Mouse (Mus musculus): ENCODE results near the gene Rrad. TPM values are rescaled to one million over a fixed set of nuclear protein-coding genes. Genes with fewer than 3 reads are reported as not detected.
"Not testable (repeated sequence)": the region's sequence is repeated elsewhere in the genome, so short reads cannot be mapped to it uniquely, and the experiment has no call there.

Rrad gene
- 4.0 and 5.1 TPM in 2 replicates for polyA plus RNA-seq (2015; fragmentation: Nextera tagmentation; extraction: Ambion mirVana)

GRCm38 (mm10) chr8:104630981-104631663, at the start of gene Rrad:
Gene Rrad (minus strand): TSS chr8:104631327.
- H3K27me3 ChIP-seq (replicated peaks) = peaks cover 8% of the 10 kb centered on the region
- 0 out of 2 replicates have a peak, but pooled peaks cover 8% of the 10 kb centered on the region for H3K36me3 ChIP-seq (replicated peaks)
- H3K4me2 ChIP-seq = peak within 1 kb of the TSS; percentile 61
- H3K9me3 ChIP-seq = no peaks in the 10 kb centered on the region
- ATAC-seq (replicated peaks) = peak; percentile 62
- H3K4me3 ChIP-seq = peak within 1 kb of the TSS; percentile 31
- H3K9ac ChIP-seq = peak within 1 kb of the TSS; percentile 16; the same call in 1 of the 2 replicates
- peak within 1 kb of the TSS; percentile 45 for H3K27ac ChIP-seq
- WGBS = under 1% methylated on average over 28 of the region's 28 CpGs
- H3K4me1 ChIP-seq = peaks cover 12% of the 10 kb centered on the region

- no peak for ATAC-seq (replicated peaks)
- H3K4me3 ChIP-seq = no peak overlapping the region
- H3K36me3 ChIP-seq (replicated peaks) = no peaks in the 10 kb centered on the region
- WGBS = 83% methylated on average over 4 of the region's 4 CpGs
- no peak overlapping the region for H3K9ac ChIP-seq
- no peak overlapping the region for H3K27ac ChIP-seq
- H3K4me2 ChIP-seq = no peak overlapping the region
- no peaks in the 10 kb centered on the region for H3K4me1 ChIP-seq
- H3K27me3 ChIP-seq (replicated peaks) = peaks cover 4% of the 10 kb centered on the region; the same call in 1 of the 2 replicates
- H3K9me3 ChIP-seq = no peaks in the 10 kb centered on the region
These were observed 24.5 kb upstream of the Rrad start for GRCm38 (mm10) chr8:104655614-104656013.

DNA sequence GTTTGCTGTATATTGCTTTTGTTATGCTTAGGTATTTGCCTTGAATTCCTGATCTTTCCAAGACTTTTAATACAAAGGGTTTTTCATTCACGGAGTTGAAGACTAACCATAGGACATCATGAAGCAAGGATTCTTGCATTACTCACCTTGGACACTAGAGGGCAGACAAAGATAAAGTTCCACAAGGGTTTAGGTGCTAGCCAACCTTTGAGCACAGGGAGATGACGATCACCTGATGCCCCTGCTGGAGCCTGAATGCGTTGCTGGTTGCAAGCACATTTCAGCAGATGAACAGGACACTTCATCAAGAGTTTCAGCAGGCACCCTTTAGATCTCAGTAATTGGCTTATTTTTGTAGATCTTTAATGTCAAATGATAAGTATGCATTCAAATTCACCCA, 23.9 kb upstream of the Rrad start:
- Histone ChIP-seq H3K9me3 (no peaks in the 10 kb centered on the region), H3K4me3 (no peak overlapping the region), H3K4me1 (no peaks in the 10 kb centered on the region), H3K27me3 (replicated peaks) (peaks cover 4% of the 10 kb centered on the region; the same call in 1 of the 2 replicates), H3K36me3 (replicated peaks) (no peaks in the 10 kb centered on the region), H3K27ac (no peak overlapping the region), H3K4me2 (no peak overlapping the region), H3K9ac (no peak overlapping the region)
- ATAC-seq (replicated peaks) = peak; percentile 92
- WGBS = under 1% methylated on average over 3 of the region's 3 CpGs

GRCm38 (mm10) chr8:104644187-104644586, 13.1 kb upstream of the Rrad start:
- ATAC-seq (replicated peaks); H3K4me3 ChIP-seq; H3K27me3 ChIP-seq (replicated peaks); H3K36me3 ChIP-seq (replicated peaks); H3K27ac ChIP-seq; H3K9ac ChIP-seq; H3K9me3 ChIP-seq; H3K4me2 ChIP-seq: not testable (repeated sequence)
- H3K4me1 ChIP-seq = peaks cover 20% of the 10 kb centered on the region
- WGBS = 75% methylated on average over 3 of the region's 3 CpGs

GRCm38 (mm10) chr8:104642324-104642654, 11.2 kb upstream of the Rrad start:
- Histone ChIP-seq H3K4me2 (peak overlapping the region; percentile 93), H3K27me3 (replicated peaks) (no peaks in the 10 kb centered on the region), H3K9ac (peak overlapping the region; percentile 84), H3K36me3 (replicated peaks) (0 out of 2 replicates have a peak, but pooled peaks cover 7% of the 10 kb centered on the region), H3K9me3 (no peaks in the 10 kb centered on the region), H3K4me1 (peaks cover 20% of the 10 kb centered on the region), H3K4me3 (peak overlapping the region; percentile 93), H3K27ac (peak overlapping the region; percentile 89)
- WGBS = 73% methylated on average over 6 of the region's 6 CpGs
- peak; percentile 48 for ATAC-seq (replicated peaks)

GRCm38 (mm10) chr8:104641426-104642323, 10.5 kb upstream of the Rrad start, which contains the start of gene Ciao2b:
Gene Ciao2b (minus strand): TSS chr8:104641965.
- H3K4me3 ChIP-seq = peak within 1 kb of the TSS; percentile 93
- no peaks in the 10 kb centered on the region for H3K9me3 ChIP-seq
- ATAC-seq (replicated peaks) = peak; percentile 97
- 1% methylated on average over 66 of the region's 66 CpGs for WGBS
- peak within 1 kb of the TSS; percentile 93 for H3K4me2 ChIP-seq
- peak within 1 kb of the TSS; percentile 89 for H3K27ac ChIP-seq
- H3K27me3 ChIP-seq (replicated peaks) = no peaks in the 10 kb centered on the region
- 0 out of 2 replicates have a peak, but pooled peaks cover 7% of the 10 kb centered on the region for H3K36me3 ChIP-seq (replicated peaks)
- H3K4me1 ChIP-seq = peaks cover 20% of the 10 kb centered on the region
- peak within 1 kb of the TSS; percentile 84 for H3K9ac ChIP-seq

DNA sequence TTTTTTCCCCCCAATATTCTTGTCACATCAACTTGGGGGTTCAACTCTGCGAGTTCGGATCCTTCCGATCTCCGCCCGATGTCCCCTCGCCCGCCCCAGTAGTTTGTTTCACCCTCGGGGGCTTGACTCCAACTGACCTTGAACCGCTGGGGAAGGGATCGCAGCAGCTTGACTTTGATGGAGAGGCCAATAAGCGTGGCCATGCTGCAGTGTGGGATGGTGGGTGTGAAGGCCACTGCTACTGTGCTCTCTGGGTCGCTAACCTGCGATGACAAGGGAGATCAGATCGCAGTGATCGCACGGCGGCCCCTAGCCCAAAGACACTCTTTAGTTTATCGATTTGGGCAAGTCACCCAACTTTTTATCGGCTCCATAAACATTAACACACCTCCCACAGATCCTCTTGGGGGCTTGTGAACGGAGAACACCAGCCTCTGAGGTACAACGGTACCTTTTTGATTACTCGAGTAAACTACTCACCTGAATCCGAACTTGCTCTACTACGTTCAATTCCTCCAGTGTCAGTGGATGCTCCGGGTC, 9.8 kb upstream of the Rrad start:
- Histone ChIP-seq H3K9me3 (no peaks in the 10 kb centered on the region), H3K4me1 (peaks cover 20% of the 10 kb centered on the region), H3K4me3 (peak overlapping the region; percentile 93), H3K27ac (no peak overlapping the region), H3K4me2 (peak overlapping the region; percentile 93), H3K27me3 (replicated peaks) (no peaks in the 10 kb centered on the region), H3K9ac (peak overlapping the region; percentile 84), H3K36me3 (replicated peaks) (0 out of 2 replicates have a peak, but pooled peaks cover 7% of the 10 kb centered on the region)
- WGBS = 13% methylated on average over 25 of the region's 25 CpGs
- ATAC-seq (replicated peaks) = peak; percentile 19; the same call in 1 of the 2 replicates

GRCm38 (mm10) chr8:104640241-104640640, 9.1 kb upstream of the Rrad start:
- H3K27ac ChIP-seq = no peak overlapping the region
- WGBS = 91% methylated on average over 7 of the region's 7 CpGs
- peak overlapping the region; percentile 84; the same call in 1 of the 2 replicates for H3K9ac ChIP-seq

DNA sequence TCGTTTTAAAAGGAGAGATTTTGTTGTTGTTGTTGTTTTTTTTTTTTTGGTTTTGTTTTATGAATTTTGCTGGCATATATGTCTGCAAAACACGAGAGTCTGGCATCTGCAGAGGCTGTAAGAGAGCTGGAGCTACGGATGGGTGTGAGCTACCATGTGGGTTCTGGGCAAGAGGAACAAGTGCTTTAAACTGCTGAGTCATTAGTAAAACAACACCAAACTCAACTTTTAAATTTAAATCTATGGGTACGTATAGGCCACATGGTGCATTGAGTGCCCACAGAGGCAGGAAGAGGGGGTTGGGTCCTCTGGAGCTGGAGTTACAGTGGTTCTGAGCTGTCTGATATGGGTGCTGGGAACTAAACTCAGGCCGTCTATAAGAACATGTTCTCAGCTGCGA, 6.9 kb upstream of the Rrad start:
- H3K27me3 ChIP-seq (replicated peaks) = no peaks in the 10 kb centered on the region
- no peak overlapping the region for H3K9ac ChIP-seq
- H3K27ac ChIP-seq = no peak overlapping the region
- 0 out of 2 replicates have a peak, but pooled peaks cover 15% of the 10 kb centered on the region for H3K36me3 ChIP-seq (replicated peaks)
- no peak overlapping the region for H3K4me3 ChIP-seq
- H3K4me2 ChIP-seq = no peak overlapping the region
- H3K9me3 ChIP-seq = no peaks in the 10 kb centered on the region
- ATAC-seq (replicated peaks) = no peak
- 93% methylated on average over 6 of the region's 6 CpGs for WGBS
- peaks cover 20% of the 10 kb centered on the region for H3K4me1 ChIP-seq

More at GRCm38 (mm10) chr8:104640241-104640640, 9.1 kb upstream of the Rrad start:
- no peak for ATAC-seq (replicated peaks)
- no peaks in the 10 kb centered on the region for H3K27me3 ChIP-seq (replicated peaks)
- H3K4me2 ChIP-seq = peak overlapping the region; percentile 93
- H3K4me3 ChIP-seq = peak overlapping the region; percentile 93
- H3K9me3 ChIP-seq = no peaks in the 10 kb centered on the region
- H3K4me1 ChIP-seq = peaks cover 20% of the 10 kb centered on the region
- 0 out of 2 replicates have a peak, but pooled peaks cover 7% of the 10 kb centered on the region for H3K36me3 ChIP-seq (replicated peaks)

- Histone ChIP-seq H3K9ac (no peak overlapping the region), H3K36me3 (replicated peaks) (0 out of 2 replicates have a peak, but pooled peaks cover 15% of the 10 kb centered on the region), H3K4me2 (no peak overlapping the region), H3K4me3 (no peak overlapping the region), H3K9me3 (no peaks in the 10 kb centered on the region), H3K27me3 (replicated peaks) (no peaks in the 10 kb centered on the region), H3K4me1 (peaks cover 14% of the 10 kb centered on the region), H3K27ac (no peak overlapping the region)
- no peak for ATAC-seq (replicated peaks)
- 92% methylated on average over 3 of the region's 3 CpGs for WGBS
These were observed 4.0 kb upstream of the Rrad start for GRCm38 (mm10) chr8:104635004-104635710.

- Histone ChIP-seq H3K27ac (peak overlapping the region; percentile 45; the same call in 1 of the 2 replicates), H3K4me2 (no peak overlapping the region), H3K4me3 (no peak overlapping the region), H3K9ac (no peak overlapping the region), H3K9me3 (no peaks in the 10 kb centered on the region), H3K36me3 (replicated peaks) (0 out of 2 replicates have a peak, but pooled peaks cover 8% of the 10 kb centered on the region), H3K27me3 (replicated peaks) (peaks cover 8% of the 10 kb centered on the region), H3K4me1 (peaks cover 12% of the 10 kb centered on the region)
- no peak for ATAC-seq (replicated peaks)
- 67% methylated on average over 9 of the region's 9 CpGs for WGBS
These were observed 2.1 kb upstream of the Rrad start for GRCm38 (mm10) chr8:104633156-104633744.

Measured in midbrain, embryonic 15.5 days (tissue).